Mouse (Mus musculus): Measurements from ENCODE around the gene Scd4.
"Not testable (repeated sequence)": the region's sequence is repeated elsewhere in the genome, so short reads cannot be mapped to it uniquely, and the experiment has no call there.

Scd4 gene

GRCm38 (mm10) chr19:44314871-44315414 lies 17.9 kb upstream of the Scd4 start:
- ATAC-seq (ENCODE audit: insufficient number of reproducible peaks, low FRiP score, low TSS enrichment): peak; percentile 46; the same call in 1 of the 2 replicates

- no peak for ATAC-seq (ENCODE audit: insufficient number of reproducible peaks, low FRiP score, low TSS enrichment)
Measured at GRCm38 (mm10) chr19:44316752-44317315, 16.1 kb upstream of the Scd4 start.

- ATAC-seq (ENCODE audit: insufficient number of reproducible peaks, low FRiP score, low TSS enrichment): no peak
Measured at GRCm38 (mm10) chr19:44317391-44317790, 15.5 kb upstream of the Scd4 start.

GRCm38 (mm10) chr19:44318545-44318944 lies 14.3 kb upstream of the Scd4 start:
- ATAC-seq (ENCODE audit: insufficient number of reproducible peaks, low FRiP score, low TSS enrichment): no peak

GRCm38 (mm10) chr19:44320316-44320715 lies 12.6 kb upstream of the Scd4 start:
- ATAC-seq (ENCODE audit: insufficient number of reproducible peaks, low FRiP score, low TSS enrichment): no peak

GRCm38 (mm10) chr19:44321201-44321600 lies 11.7 kb upstream of the Scd4 start:
- no peak for ATAC-seq (ENCODE audit: insufficient number of reproducible peaks, low FRiP score, low TSS enrichment)

- ATAC-seq (ENCODE audit: insufficient number of reproducible peaks, low FRiP score, low TSS enrichment): no peak
Measured at GRCm38 (mm10) chr19:44321631-44322030, 11.3 kb upstream of the Scd4 start.

GRCm38 (mm10) chr19:44329566-44329965 lies 3.3 kb upstream of the Scd4 start:
- ATAC-seq (ENCODE audit: insufficient number of reproducible peaks, low FRiP score, low TSS enrichment): no peak

GRCm38 (mm10) chr19:44331128-44331527 lies 1.8 kb upstream of the Scd4 start:
- not testable (repeated sequence) for ATAC-seq (ENCODE audit: insufficient number of reproducible peaks, low FRiP score, low TSS enrichment)

- no peak for ATAC-seq (ENCODE audit: insufficient number of reproducible peaks, low FRiP score, low TSS enrichment)
Measured at GRCm38 (mm10) chr19:44331911-44332310, 981 bp upstream of the Scd4 start.

GRCm38 (mm10) chr19:44332326-44332725 lies 566 bp upstream of the Scd4 start:
- no peak for ATAC-seq (ENCODE audit: insufficient number of reproducible peaks, low FRiP score, low TSS enrichment)

- no peak for ATAC-seq (ENCODE audit: insufficient number of reproducible peaks, low FRiP score, low TSS enrichment)
Measured at GRCm38 (mm10) chr19:44333991-44334390, 1.1 kb downstream of the Scd4 start.

GRCm38 (mm10) chr19:44335876-44336662 lies 3.2 kb downstream of the Scd4 start:
- ATAC-seq (ENCODE audit: insufficient number of reproducible peaks, low FRiP score, low TSS enrichment): no peak

- no peak for ATAC-seq (ENCODE audit: insufficient number of reproducible peaks, low FRiP score, low TSS enrichment)
Measured at GRCm38 (mm10) chr19:44349689-44350088, 16.8 kb downstream of the Scd4 start.

- ATAC-seq (ENCODE audit: insufficient number of reproducible peaks, low FRiP score, low TSS enrichment): no peak
Measured at GRCm38 (mm10) chr19:44351756-44352155, 18.9 kb downstream of the Scd4 start.

GRCm38 (mm10) chr19:44358700-44359099 lies 25.8 kb downstream of the Scd4 start:
- ATAC-seq (ENCODE audit: insufficient number of reproducible peaks, low FRiP score, low TSS enrichment): no peak

GRCm38 (mm10) chr19:44363529-44363928 lies 30.6 kb downstream of the Scd4 start:
- ATAC-seq (ENCODE audit: insufficient number of reproducible peaks, low FRiP score, low TSS enrichment): no peak

GRCm38 (mm10) chr19:44364029-44364428 lies 31.1 kb downstream of the Scd4 start:
- no peak for ATAC-seq (ENCODE audit: insufficient number of reproducible peaks, low FRiP score, low TSS enrichment)

GRCm38 (mm10) chr19:44365733-44366132 lies 32.8 kb downstream of the Scd4 start:
- no peak for ATAC-seq (ENCODE audit: insufficient number of reproducible peaks, low FRiP score, low TSS enrichment)

- not testable (repeated sequence) for ATAC-seq (ENCODE audit: insufficient number of reproducible peaks, low FRiP score, low TSS enrichment)
Measured at GRCm38 (mm10) chr19:44367076-44367475, 34.2 kb downstream of the Scd4 start.

- no peak for ATAC-seq (ENCODE audit: insufficient number of reproducible peaks, low FRiP score, low TSS enrichment)
Measured at GRCm38 (mm10) chr19:44369371-44369770, 36.5 kb downstream of the Scd4 start.

- no peak for ATAC-seq (ENCODE audit: insufficient number of reproducible peaks, low FRiP score, low TSS enrichment)
Measured at GRCm38 (mm10) chr19:44370231-44370630, 37.3 kb downstream of the Scd4 start.
